Mouse (Mus musculus) megakaryocyte, embryonic 14.5 days (primary cell): ENCODE results near the gene Commd1.

ENCODE experiments used
- FLI1 ChIP-seq: IDR thresholded peaks from 2 replicates; pipeline ENCODE4 v1.6.1; 2012; ENCODE audit warnings: low read length, inconsistent platforms, mixed read lengths
- GATA1 ChIP-seq: IDR thresholded peaks from 3 replicates; pipeline ENCODE4 v1.6.1; 2012; ENCODE audit warnings: mixed read lengths, low read length, inconsistent platforms, borderline replicate concordance

- TF ChIP-seq FLI1 (no peak), GATA1 (no peak)
These were observed 35.8 kb upstream of the Commd1 start for GRCm38 (mm10) chr11:23017943-23018342.
